Mouse (Mus musculus) heart, postnatal 25 days (tissue): ENCODE data around the gene Foxp1. TPM values are rescaled to one million over a fixed set of nuclear protein-coding genes. Genes with fewer than 3 reads are reported as not detected.

Experiments used
- DNase-seq: peaks from one replicate; pipeline ENCODE4 v3.0.0; 2022; ENCODE audit warnings: low spot score
- intact Hi-C: fragments of 180-260 bp; cut with DNase I; formaldehyde crosslinking; loops from one replicate; pipeline ENCODE4 v1.15.1; 2025
- total RNA-seq, 2 experiments: library from RNA; stranded (reverse); gene quantifications; 2 replicates each; pipeline ENCODE4 v1.2.3; 2021

The Foxp1 gene
- total RNA-seq, 2 experiments from 2014 or later = 33.6 to 35.3 TPM

GRCm38 (mm10) chr6:99099781-99100180 is 422.7 kb downstream of the Foxp1 start:
- intact Hi-C loops = loop anchor here (5.0 kb wide), 1 partner anchor 423 kb away; the partner anchor contains the start of gene Foxp1
- no peak for DNase-seq

GRCm38 (mm10) chr6:99097191-99097590 is 425.3 kb downstream of the Foxp1 start:
- intact Hi-C loops = loop anchor here (5.0 kb wide), 1 partner anchor 425 kb away; the partner anchor contains the start of gene Foxp1
- no peak for DNase-seq

GRCm38 (mm10) chr6:99096776-99097166 is 425.8 kb downstream of the Foxp1 start:
- no peak for DNase-seq
- intact Hi-C loops = loop anchor here (5.0 kb wide), 1 partner anchor 426 kb away; the partner anchor contains the start of gene Foxp1

- peak; percentile 31 for DNase-seq
- intact Hi-C loops = loop anchor here (5.0 kb wide), 1 partner anchor 426 kb away; the partner anchor contains the start of gene Foxp1
Measured at GRCm38 (mm10) chr6:99096105-99096775, 426.3 kb downstream of the Foxp1 start.

- peak; percentile 38 for DNase-seq
- intact Hi-C loops = loop anchor here (5.0 kb wide), 1 partner anchor 427 kb away; the partner anchor contains the start of gene Foxp1
Measured at GRCm38 (mm10) chr6:99095185-99096104, 427.1 kb downstream of the Foxp1 start.

- DNase-seq = peak; percentile 44
- intact Hi-C loops = loop anchor here (5.0 kb wide), 1 partner anchor 62 kb away; no protein-coding TSS in a partner anchor
Measured at GRCm38 (mm10) chr6:99094339-99094989, 428.1 kb downstream of the Foxp1 start.

GRCm38 (mm10) chr6:99093856-99094255 is 428.7 kb downstream of the Foxp1 start:
- intact Hi-C loops = loop anchor here (5.0 kb wide), 1 partner anchor 62 kb away; no protein-coding TSS in a partner anchor
- DNase-seq = no peak

GRCm38 (mm10) chr6:99093208-99093607 is 429.3 kb downstream of the Foxp1 start:
- intact Hi-C loops = loop anchor here (5.0 kb wide), 1 partner anchor 61 kb away; no protein-coding TSS in a partner anchor
- DNase-seq = no peak

GRCm38 (mm10) chr6:99091799-99092198 is 430.7 kb downstream of the Foxp1 start:
- intact Hi-C loops = loop anchor here (5.0 kb wide), 1 partner anchor 59 kb away; no protein-coding TSS in a partner anchor
- DNase-seq = no peak

GRCm38 (mm10) chr6:99087598-99087997 is 434.9 kb downstream of the Foxp1 start:
- DNase-seq = no peak
- intact Hi-C loops = no loop called here

- intact Hi-C loops = no loop called here
- no peak for DNase-seq
Measured at GRCm38 (mm10) chr6:99084956-99085355, 437.6 kb downstream of the Foxp1 start.

- no peak for DNase-seq
- intact Hi-C loops = no loop called here
Measured at GRCm38 (mm10) chr6:99081259-99081658, 441.3 kb downstream of the Foxp1 start.

- DNase-seq = no peak
- intact Hi-C loops = no loop called here
Measured at GRCm38 (mm10) chr6:99079041-99079835, 443.3 kb downstream of the Foxp1 start.

- intact Hi-C loops = no loop called here
- DNase-seq = no peak
Measured at GRCm38 (mm10) chr6:99078089-99078488, 444.4 kb downstream of the Foxp1 start.

- DNase-seq = no peak
- intact Hi-C loops = no loop called here
Measured at GRCm38 (mm10) chr6:99073303-99074271, 448.9 kb downstream of the Foxp1 start.

- intact Hi-C loops = no loop called here
- no peak for DNase-seq
Measured at GRCm38 (mm10) chr6:99070710-99071109, 451.8 kb downstream of the Foxp1 start.

GRCm38 (mm10) chr6:99069726-99070125 is 452.8 kb downstream of the Foxp1 start:
- intact Hi-C loops = no loop called here

More at GRCm38 (mm10) chr6:99069726-99070125, 452.8 kb downstream of the Foxp1 start:
- DNase-seq = no peak
